Mouse (Mus musculus) liver, postnatal 0 days (tissue): ENCODE measurements around the gene Cd63.

Experiments used
- CTCF ChIP-seq: sonication (generic); IDR thresholded peaks from 2 replicates; pipeline ENCODE4 v1.5.1; 2016; ENCODE audit warnings: antibody characterized with exemption, low read depth
- EP300 ChIP-seq: IDR thresholded peaks from 2 replicates; pipeline ENCODE4 v1.6.1; 2016; ENCODE audit warnings: antibody characterized with exemption, low read depth, mild to moderate bottlenecking

GRCm38 (mm10) chr10:128878811-128879210 lies 22.0 kb upstream of the Cd63 start:
- TF ChIP-seq CTCF (no peak), EP300 (no peak)
